Mouse (Mus musculus) limb, embryonic 11.5 days (tissue): ENCODE results near the gene Fn3krp. TPM values are rescaled to one million over a fixed set of nuclear protein-coding genes. Genes with fewer than 3 reads are reported as not detected.
A peak's percentile ranks its signal among the peaks of the same experiment; 100 is the strongest.

ENCODE experiments used
- ATAC-seq: fragments of 200-750 bp; cut with Nextera tagmentation; 2 replicates; pipeline ENCODE4 v1.8.0; 2017; ENCODE audit warnings: low read depth; ENCODE audit not compliant: insufficient number of reproducible peaks, low FRiP score, low TSS enrichment
- DNase-seq: peaks from one replicate; pipeline ENCODE4 v3.0.0-alpha.2; 2015; ENCODE audit warnings: low spot score
- H3K27ac ChIP-seq: fragments of 300-500 bp; sonication (generic); replicated peaks from 2 replicates; pipeline ENCODE4 v1.5.1; 2014; ENCODE audit warnings: low read depth, mild to moderate bottlenecking, low read length
- H3K27me3 ChIP-seq: fragments of 300-500 bp; sonication (generic); 2 replicates; pipeline ENCODE4 v1.6.1; 2014; ENCODE audit warnings: mild to moderate bottlenecking, low read length, mixed read lengths; ENCODE audit not compliant: control insufficient read depth, insufficient read depth
- H3K36me3 ChIP-seq: fragments of 300-500 bp; sonication (generic); 2 replicates; pipeline ENCODE4 v1.6.1; 2014; ENCODE audit warnings: mild to moderate bottlenecking, low read length, moderate library complexity, mixed read lengths; ENCODE audit not compliant: control insufficient read depth, insufficient read depth
- H3K4me1 ChIP-seq: fragments of 300-500 bp; sonication (generic); 2 replicates; pipeline ENCODE4 v1.6.1; 2014; ENCODE audit warnings: low read length, mixed read lengths; ENCODE audit not compliant: control insufficient read depth, insufficient read depth
- H3K4me2 ChIP-seq: fragments of 300-500 bp; sonication (generic); 2 replicates; pipeline ENCODE4 v1.6.1; 2014; ENCODE audit warnings: low read depth, mild to moderate bottlenecking, moderate library complexity; ENCODE audit not compliant: severe bottlenecking
- H3K4me3 ChIP-seq: fragments of 300-500 bp; sonication (generic); 2 replicates; pipeline ENCODE4 v1.5.1; 2014; ENCODE audit warnings: low read depth, low read length
- H3K9ac ChIP-seq: fragments of 300-500 bp; sonication (generic); 2 replicates; pipeline ENCODE4 v1.6.1; 2014; ENCODE audit warnings: mild to moderate bottlenecking, low read length
- H3K9me3 ChIP-seq: fragments of 300-500 bp; sonication (generic); 2 replicates; pipeline ENCODE4 v1.6.1; 2016; ENCODE audit warnings: low read length; ENCODE audit not compliant: control insufficient read depth
- WGBS: fragments of 180-500 bp; shearing (Covaris S2); extraction: QIAGEN DNeasy Blood & Tissue Kit; methylation state at CpG from one replicate; pipeline ENCODE4 v1.1.7; 2014; 5-methylcytosine and 5-hydroxymethylcytosine counted together
- microRNA-seq: library from miRNA; unstranded; fragments of <30 nt; microRNA quantifications from one replicate; pipeline ENCODE4, GENCODE M21; 2016
- polyA plus RNA-seq: library from polyadenylated mRNA; unstranded; fragments of >200 nt; fragmentation: Nextera tagmentation; extraction: Ambion mirVana; gene quantifications from 2 replicates; pipeline ENCODE4 v1.2.1, GENCODE M21; 2014

Fn3krp gene
- polyA plus RNA-seq, 1 experiment from 2014 or later: 8.3 TPM

DNA sequence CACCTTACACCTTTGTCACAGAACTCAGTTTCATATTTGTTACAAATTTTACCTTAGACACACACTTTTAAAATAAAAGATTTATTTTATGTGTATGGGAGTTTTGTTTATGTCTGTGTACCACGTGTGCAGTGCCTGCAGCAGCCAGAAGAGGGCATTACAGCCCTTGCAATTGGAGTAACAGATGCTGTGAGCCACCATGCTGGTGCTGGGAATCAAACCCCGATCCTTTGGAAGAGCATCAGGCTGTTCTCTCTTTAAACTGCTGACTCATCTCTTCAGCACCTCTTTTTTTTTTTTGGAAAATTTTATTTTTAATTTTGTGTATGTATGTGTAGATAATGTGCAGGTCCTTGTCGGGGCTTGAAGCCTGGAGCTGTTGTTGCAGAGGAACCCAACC is 36.7 kb downstream of the Fn3krp start:
- no peak overlapping the region for H3K4me3 ChIP-seq
- WGBS: 90% methylated on average over 3 of the region's 3 CpGs
- no peaks in the 10 kb centered on the region for H3K27me3 ChIP-seq
- H3K4me2 ChIP-seq: no peak overlapping the region
- no peaks in the 10 kb centered on the region for H3K4me1 ChIP-seq
- ATAC-seq (no peak), DNase-seq (no peak)
- no peaks in the 10 kb centered on the region for H3K9me3 ChIP-seq
- no peak overlapping the region for H3K9ac ChIP-seq
- H3K27ac ChIP-seq: no peak overlapping the region
- peaks cover 5% of the 10 kb centered on the region; the same call in 1 of the 2 replicates for H3K36me3 ChIP-seq

GRCm38 (mm10) chr11:121467408-121467807 is 46.2 kb downstream of the Fn3krp start:
- WGBS: 91% methylated on average over 6 of the region's 6 CpGs
- no peaks in the 10 kb centered on the region for H3K27me3 ChIP-seq

DNA sequence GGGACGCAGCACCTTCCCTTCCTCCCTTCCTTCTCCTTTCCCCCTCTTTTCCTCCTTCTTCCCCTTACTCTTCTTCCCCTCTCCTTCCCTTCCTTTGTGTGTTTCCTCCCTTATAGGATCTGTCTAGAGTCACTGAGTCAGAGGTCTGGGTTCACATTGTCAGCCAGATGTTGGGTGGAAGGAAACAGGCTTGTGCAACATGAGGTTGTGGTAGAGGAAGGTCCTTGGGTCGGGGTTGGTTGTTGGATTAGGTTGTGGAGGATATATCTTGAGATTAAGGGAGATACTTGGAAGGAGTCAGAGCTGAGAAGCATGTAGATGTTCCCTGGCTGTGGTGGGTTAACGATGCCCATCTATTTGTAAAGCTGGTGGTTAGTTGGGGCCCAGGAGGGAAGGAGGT is 53.6 kb downstream of the Fn3krp start:
- no peak overlapping the region for H3K4me2 ChIP-seq
- ATAC-seq (no peak), DNase-seq (no peak)
- H3K4me3 ChIP-seq: no peak overlapping the region
- H3K27ac ChIP-seq: no peak overlapping the region
- no peak overlapping the region for H3K9ac ChIP-seq
- WGBS: 80% methylated on average over 3 of the region's 3 CpGs
- peaks cover 2% of the 10 kb centered on the region; the same call in 1 of the 2 replicates for H3K36me3 ChIP-seq
- no peaks in the 10 kb centered on the region for H3K4me1 ChIP-seq
- H3K9me3 ChIP-seq: no peaks in the 10 kb centered on the region
- no peaks in the 10 kb centered on the region for H3K27me3 ChIP-seq

More at GRCm38 (mm10) chr11:121467408-121467807, 46.2 kb downstream of the Fn3krp start:
- Histone ChIP-seq H3K4me3 (no peak overlapping the region), H3K4me2 (no peak overlapping the region), H3K27ac (no peak overlapping the region), H3K9me3 (no peaks in the 10 kb centered on the region), H3K9ac (no peak overlapping the region), H3K36me3 (peaks cover 5% of the 10 kb centered on the region; the same call in 1 of the 2 replicates), H3K4me1 (no peaks in the 10 kb centered on the region)
- ATAC-seq: no peak
- no peak for DNase-seq

DNA sequence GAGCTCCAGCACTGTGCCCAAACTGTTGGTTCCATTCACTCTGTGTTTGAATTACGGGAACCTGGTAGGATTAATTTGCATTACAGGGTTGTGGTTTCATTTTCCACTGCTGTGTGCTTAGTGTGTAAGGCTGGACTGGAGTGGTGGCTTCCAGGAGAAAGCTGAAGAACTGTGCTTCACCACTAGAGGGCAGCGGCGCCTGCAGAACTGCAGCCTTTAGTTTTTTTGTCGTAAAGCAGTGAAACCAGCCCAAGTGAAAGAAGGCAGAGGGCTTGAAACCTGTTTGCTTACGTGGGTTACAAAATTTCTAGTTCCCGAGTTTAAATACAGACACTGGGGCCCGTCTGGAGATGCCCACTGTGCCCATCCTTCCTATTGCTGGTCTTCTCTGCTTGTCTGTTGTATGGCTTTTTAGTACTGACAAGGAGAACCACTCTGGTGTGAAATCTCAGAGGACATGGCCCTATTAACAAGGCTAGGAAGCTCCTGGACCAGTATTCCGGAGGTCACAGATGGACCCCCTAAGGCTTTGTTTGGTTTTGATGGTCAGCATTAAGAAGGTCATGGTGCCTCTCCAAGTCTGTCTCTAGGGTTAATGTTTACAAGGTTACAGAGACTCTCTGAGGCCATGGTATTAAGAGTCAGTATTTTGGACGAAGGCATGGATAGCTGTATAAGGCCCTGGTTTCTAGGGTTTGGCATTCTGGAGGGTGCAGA is 54.7 kb downstream of the Fn3krp start:
- Histone ChIP-seq H3K4me2 (no peak overlapping the region), H3K4me3 (no peak overlapping the region), H3K4me1 (no peaks in the 10 kb centered on the region), H3K27me3 (no peaks in the 10 kb centered on the region), H3K9ac (no peak overlapping the region), H3K36me3 (peaks cover 2% of the 10 kb centered on the region; the same call in 1 of the 2 replicates), H3K27ac (no peak overlapping the region), H3K9me3 (no peaks in the 10 kb centered on the region)
- WGBS: 40% methylated on average over 9 of the region's 9 CpGs
- peak; percentile 80 for DNase-seq
- ATAC-seq: no peak

- Histone ChIP-seq H3K27me3 (no peaks in the 10 kb centered on the region), H3K4me3 (no peak overlapping the region), H3K9ac (no peak overlapping the region), H3K4me2 (no peak overlapping the region), H3K36me3 (peaks cover 2% of the 10 kb centered on the region; the same call in 1 of the 2 replicates), H3K9me3 (no peaks in the 10 kb centered on the region), H3K27ac (no peak overlapping the region), H3K4me1 (no peaks in the 10 kb centered on the region)
- 87% methylated on average over 15 of the region's 15 CpGs for WGBS
- no peak for DNase-seq
- ATAC-seq: no peak
Measured at GRCm38 (mm10) chr11:121479476-121480203, 58.4 kb downstream of the Fn3krp start.

Small RNA genes within 50 kb of the gene (microRNA-seq; reads per million reads assigned to microRNA genes)
- gene Mir7236: not detected

Other genes starting within 250 kb of the Fn3krp start
- gene Hexdc, start 217.0 kb upstream of the Fn3krp start, polyA plus RNA-seq: 6.5 and 6.6 TPM in 2 replicates
- 13.4 and 15.3 TPM in 2 replicates for gene Ogfod3, start 216.7 kb upstream of the Fn3krp start, polyA plus RNA-seq
- gene Cybc1, start 192.1 kb upstream of the Fn3krp start, polyA plus RNA-seq: 35.0 and 36.7 TPM in 2 replicates
- gene Narf, start 184.1 kb upstream of the Fn3krp start, polyA plus RNA-seq: 60.1 and 68.8 TPM in 2 replicates
- 13.6 and 16.1 TPM in 2 replicates for gene Foxk2, start 161.4 kb upstream of the Fn3krp start, polyA plus RNA-seq
- 110 and 116 TPM in 2 replicates for gene Wdr45b, start 67.0 kb upstream of the Fn3krp start, polyA plus RNA-seq
- 2.5 and 3.3 TPM in 2 replicates for gene Rab40b, start 33.1 kb upstream of the Fn3krp start, polyA plus RNA-seq
- gene Fn3k, start 13.5 kb downstream of the Fn3krp start, polyA plus RNA-seq: 0.45 and 0.55 TPM in 2 replicates
- gene Tbcd, start 30.5 kb downstream of the Fn3krp start, polyA plus RNA-seq: 35.4 and 36.3 TPM in 2 replicates
- gene Zfp750, start 97.9 kb downstream of the Fn3krp start, polyA plus RNA-seq: 1.5 and 1.9 TPM in 2 replicates